Mouse (Mus musculus) hindlimb bud, embryonic 11.5 days (tissue): ENCODE results near the gene Ubxn7.

ENCODE experiments used
- DNase-seq: peaks from one replicate; pipeline ENCODE4 v3.0.0-alpha.2; 2012; ENCODE audit warnings: low read depth, low spot score; ENCODE audit errors: extremely low spot score

Ubxn7 gene

GRCm38 (mm10) chr16:32431926-32432325 is 99.9 kb downstream of the Ubxn7 start:
- no peak for DNase-seq

GRCm38 (mm10) chr16:32433138-32433537 is 101.1 kb downstream of the Ubxn7 start:
- no peak for DNase-seq

GRCm38 (mm10) chr16:32434066-32434465 is 102.0 kb downstream of the Ubxn7 start:
- DNase-seq: no peak

GRCm38 (mm10) chr16:32434691-32435090 is 102.6 kb downstream of the Ubxn7 start:
- DNase-seq: no peak

GRCm38 (mm10) chr16:32436657-32437056 is 104.6 kb downstream of the Ubxn7 start:
- DNase-seq: no peak

- DNase-seq: no peak
Observed at GRCm38 (mm10) chr16:32437266-32437665, 105.2 kb downstream of the Ubxn7 start.

- no peak for DNase-seq
Observed at GRCm38 (mm10) chr16:32441432-32441831, 109.4 kb downstream of the Ubxn7 start.
